Mouse (Mus musculus): Measurements from ENCODE around the gene Alox12b. TPM values are rescaled to one million over a fixed set of nuclear protein-coding genes. Genes with fewer than 3 reads are reported as not detected.

The Alox12b gene
- polyA plus RNA-seq, 1 experiment from 2014 or later, result 0.49 TPM

DNA sequence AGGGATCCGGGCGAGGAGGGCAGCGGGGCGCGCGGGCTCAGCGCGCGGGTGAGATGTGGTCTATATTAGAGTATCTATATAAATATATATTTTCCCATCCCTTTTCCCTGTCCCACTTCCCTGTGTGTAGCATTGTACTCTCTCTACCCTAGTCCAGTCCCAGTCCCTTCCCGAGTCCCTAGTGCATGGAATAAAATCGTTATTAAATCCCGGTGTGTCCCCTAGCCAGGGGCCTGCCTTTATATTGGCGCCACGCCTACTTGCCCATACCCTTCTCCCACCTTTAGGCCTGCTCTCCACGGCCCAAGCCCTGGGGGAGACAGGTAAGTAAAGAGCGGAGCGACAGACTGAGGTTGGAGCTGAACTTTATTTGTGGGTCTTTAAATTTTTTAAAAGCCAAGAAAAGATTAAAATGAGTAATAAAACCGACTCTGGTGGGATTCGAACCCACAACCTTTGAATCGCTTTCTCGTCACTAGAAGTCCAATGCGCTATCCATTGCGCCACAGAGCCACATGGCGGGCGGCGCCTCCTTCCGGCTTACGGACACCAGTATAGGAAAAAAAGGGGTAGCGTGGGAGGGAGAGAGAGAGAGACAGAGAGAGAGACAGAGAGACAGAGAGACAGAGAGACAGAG lies 33.6 kb upstream of the Alox12b start:
- peak; percentile 88 for DNase-seq (ENCODE audit: low spot score)

DNA sequence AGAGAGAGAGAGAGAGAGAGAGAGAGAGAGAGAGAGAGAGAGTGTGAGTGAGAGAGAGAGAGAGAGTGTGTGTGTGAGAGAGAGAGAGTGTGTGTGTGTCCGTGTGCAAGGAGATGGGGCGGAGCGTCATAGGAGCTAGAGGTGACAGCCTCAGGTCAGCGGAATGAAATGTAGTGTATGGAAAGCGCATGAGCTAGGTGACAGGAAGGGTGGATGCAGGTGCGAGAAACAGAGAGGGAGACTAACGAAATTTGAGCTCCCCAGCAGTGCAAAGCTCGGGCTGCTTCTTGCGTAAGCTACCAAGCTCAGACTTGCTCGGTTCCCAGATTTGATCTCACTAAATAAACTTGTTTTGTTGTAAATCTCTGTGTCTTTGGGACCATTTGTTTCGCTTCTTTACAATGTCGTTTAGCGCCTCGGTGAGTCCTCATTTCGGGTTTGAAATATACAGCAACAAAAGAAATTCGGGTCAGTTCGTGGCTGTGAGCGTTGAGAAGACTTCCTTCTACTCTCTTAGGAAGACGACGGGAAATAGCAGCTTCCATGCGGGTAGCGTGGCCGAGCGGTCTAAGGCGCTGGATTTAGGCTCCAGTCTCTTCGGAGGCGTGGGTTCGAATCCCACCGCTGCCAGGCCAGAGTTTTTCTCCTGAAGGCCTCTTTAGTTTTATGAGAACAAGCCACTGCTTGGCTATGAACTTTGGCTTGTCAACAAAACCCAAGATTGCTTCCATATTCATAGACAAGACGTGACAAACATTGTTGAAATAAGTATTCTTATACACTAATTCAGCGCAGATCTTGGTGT lies 32.9 kb upstream of the Alox12b start:
- peak; percentile 88 for DNase-seq (ENCODE audit: low spot score)

DNA sequence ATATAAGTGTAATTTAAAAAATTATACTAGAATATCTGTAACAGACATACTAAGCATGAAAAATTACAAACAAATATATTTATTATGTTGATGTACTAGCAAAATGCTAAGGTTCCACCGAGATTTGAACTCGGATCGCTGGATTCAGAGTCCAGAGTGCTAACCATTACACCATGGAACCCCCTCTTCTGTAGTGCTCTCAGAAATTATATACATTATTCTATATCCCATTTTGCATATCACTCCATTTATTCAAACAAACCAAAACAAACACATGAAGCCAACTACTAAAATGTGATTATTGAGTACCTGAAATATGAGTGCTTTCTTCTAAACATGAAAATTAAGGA lies 32.3 kb upstream of the Alox12b start:
- peak; percentile 86 for DNase-seq (ENCODE audit: low spot score)

DNA sequence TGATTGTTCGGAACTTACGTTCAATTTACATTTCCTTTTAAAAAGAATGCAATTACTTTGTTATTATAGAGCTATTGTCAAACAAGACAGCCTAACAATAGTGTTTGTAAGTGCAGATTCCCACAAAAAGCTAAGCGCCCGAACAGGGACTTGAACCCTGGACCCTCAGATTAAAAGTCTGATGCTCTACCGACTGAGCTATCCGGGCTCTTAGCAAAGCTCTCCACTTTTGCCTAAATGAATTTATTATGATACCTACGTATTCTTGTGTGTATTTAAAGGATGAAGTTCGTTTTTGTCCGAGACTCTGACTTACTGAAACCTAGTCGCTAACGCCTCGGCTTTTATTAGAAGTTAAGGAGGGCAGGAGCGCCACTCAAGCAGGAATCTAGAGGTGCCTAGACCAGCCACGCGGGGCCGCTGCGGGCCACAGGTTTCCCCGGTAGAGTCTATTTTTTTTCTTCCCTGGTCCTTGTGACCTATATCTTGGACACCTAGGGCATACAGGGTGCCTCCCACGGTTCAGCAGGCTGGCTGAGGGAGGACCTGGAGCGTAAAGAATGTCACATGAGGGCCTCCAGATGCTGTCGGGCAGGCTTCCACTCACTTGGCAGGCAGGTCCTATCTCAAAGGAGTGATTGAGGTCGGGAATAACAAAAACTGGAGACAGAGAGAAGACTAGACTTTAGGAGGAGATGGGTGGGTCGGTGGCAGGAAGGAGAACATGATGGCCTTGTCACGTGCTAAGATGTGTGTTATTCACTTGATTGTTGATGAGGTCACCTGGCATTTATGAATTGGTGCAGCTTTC lies 31.5 kb upstream of the Alox12b start:
- peak; percentile 93 for DNase-seq (ENCODE audit: low spot score)

DNA sequence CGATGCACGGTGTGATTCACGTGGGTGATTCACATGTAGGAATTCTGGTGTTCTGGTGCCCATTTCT lies 31.1 kb upstream of the Alox12b start, which contains the start of gene Aloxe3:
Gene Aloxe3 (plus strand): TSS at position 45 of the 67 bp plus-strand sequence.
- DNase-seq (ENCODE audit: low spot score), result no peak

DNA sequence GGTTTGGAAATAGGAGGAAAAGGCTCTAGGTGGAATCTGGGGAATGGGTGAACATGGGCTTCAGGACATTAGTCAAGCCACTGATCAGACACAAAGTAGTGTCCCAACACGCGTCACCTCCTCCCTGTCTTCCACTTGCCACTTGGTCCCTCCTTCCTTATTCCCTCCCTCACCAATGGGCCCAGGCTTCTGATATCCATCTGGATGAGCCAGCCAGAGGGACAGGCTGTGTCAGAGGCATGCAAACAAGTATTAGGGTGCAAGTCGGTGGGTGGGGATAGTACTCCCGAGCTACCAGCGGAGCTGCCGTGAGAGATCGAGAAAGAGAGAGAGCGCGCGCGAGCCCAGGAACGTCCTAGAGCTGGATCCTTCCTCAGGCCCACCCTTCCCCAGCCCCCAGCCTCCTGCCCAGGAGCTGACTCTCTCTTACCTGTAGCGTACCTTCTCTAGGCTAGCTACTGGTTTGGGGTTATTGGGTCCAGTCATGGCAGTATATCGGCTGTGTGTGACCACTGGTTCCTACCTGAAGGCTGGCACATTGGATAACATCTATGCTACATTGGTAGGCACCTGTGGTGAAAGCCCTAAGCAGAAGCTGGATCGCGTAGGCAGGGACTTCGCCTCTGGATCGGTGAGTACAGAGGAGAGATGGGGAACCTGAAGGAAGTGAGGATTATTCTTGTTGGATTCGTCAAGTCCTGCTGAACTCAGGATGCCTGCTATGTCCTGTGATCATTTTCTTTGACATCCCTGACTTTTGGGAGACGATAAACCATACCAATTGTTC lies 30.7 kb upstream of the Alox12b start:
- DNase-seq (ENCODE audit: low spot score), result peak; percentile 31

DNA sequence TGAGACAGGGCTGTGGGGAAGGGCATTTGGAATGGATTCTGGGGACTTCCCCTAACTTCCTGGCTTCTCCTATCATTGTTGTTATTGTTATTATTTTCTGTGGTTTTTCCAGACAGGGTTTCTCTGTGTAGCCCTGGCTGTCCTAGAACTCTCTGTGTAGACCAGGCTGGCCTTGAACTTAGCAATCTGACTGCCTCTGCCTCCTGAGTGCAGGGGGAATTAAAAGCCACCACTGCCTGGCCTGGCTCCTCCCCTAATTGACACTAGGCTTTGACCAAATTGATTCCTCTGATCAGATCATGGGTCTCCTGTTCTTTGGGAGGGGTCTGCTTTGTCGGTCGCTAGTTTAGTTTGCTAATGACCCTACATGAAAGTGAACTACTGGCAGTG lies 30.1 kb upstream of the Alox12b start:
- DNase-seq (ENCODE audit: low spot score), result no peak

DNA sequence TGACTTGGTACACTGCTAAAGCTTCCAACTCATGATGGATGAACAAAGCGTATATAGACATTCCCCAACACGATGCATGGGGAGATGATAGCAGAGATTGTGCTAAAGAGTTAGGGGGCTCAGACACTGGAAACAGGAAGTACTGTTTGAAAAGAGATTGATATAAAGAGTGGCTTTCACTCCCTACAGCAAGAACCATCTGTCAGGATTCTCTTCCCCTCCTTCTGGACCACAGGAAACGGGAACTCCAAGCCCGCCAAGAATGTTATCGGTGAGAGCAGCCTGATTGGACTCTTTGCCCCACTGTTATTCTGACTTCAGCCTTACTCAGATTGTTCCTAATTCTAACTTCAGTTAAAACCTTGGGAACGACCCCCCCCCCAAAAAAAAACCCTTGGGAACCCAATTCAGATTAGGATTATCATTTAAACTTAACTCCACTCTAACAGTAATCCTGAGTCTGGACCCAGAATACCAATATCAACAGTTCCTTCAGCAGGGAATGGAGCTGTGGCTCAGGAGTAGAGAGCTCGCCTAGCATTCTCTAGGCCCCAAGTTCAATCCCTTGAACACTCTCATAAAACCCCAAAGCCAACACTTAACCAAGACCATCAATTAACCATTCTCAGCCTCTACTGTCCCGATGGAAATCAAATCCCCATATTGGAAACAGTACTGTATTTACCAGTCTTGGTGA lies 28.2 kb upstream of the Alox12b start:
- DNase-seq (ENCODE audit: low spot score), result no peak

DNA sequence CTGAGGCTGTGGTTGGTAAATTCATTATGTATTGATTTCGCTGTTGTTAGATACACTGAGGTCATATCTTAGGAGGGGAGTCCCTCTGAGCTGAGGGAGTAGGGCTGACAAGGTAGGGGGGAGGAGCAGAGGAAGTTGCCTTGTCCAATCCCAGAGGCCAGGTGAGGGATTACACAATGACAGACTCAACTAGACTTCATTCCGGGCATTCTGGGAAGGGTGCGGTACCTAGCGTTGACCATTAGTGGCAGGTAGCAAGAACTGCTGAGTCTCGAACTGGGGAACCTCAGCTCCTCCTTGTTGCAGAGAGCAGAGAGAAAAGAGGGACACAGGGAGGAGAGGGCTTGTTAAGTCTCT lies 23.2 kb upstream of the Alox12b start:
- DNase-seq (ENCODE audit: low spot score), result no peak

DNA sequence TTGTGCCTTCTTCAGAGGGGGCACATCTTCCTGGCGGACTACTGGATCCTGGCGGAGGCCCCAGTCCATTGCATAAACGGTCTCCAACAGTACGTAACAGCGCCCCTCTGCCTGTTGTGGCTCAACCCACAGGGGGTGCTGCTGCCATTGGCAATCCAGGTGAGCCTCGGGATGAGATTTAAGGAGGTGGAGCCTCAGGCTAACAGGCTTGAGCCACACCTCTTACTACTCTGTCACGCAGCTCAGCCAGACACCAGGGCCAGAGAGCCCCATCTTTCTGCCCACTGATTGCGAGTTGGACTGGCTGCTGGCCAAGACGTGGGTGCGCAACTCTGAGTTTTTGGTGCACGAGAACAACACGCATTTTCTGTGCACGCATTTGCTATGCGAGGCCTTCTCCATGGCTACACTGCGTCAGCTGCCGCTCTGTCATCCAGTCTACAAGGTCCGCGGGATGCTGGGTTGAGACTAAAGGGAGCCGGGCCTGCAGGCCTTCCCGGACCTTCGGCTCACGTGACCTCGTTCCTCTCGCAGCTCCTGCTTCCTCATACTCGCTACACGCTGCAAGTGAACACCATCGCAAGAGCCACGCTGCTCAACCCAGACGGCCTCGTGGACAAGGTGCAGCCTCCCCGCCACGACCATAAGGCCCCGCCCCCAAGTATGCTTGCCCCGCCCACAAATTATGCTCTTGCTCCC lies 22.7 kb upstream of the Alox12b start:
- DNase-seq (ENCODE audit: low spot score), result peak; percentile 53

DNA sequence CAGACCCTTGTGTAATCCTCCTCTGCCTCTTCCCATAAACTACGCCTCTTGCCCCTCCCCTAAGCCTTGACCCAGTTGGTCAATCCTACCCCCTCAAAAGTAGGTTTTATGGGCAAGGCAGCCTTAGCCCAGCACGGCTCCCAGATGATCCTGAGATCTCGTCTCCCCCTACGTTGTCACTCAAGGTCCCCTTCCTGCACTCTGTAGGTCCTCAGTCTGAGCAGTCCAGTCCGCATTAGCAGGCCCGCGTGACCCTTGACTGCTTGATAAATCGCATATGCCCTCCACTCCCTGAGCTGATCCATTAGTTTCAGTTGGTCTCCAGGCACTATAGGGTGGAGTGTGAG lies 22.2 kb upstream of the Alox12b start:
- no peak for DNase-seq (ENCODE audit: low spot score)

DNA sequence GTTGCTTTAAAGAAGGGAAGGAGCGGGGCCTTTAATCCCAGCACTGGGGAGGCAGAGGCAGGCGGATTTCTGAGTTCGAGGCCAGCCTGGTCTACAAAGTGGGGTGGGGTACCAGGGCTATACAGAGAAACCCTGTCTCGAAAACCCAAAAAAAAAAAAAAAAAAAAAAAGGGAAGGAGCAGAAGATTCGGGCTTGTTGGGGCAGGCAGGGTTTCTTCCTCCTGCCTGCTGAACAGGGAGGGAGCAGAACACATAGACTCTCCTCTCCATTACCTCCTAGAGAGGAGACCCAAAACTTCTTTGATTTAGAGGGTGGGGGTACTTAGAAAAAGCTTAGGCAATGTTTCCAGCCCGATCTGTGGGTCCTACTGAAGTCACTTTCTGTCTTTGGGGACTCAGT lies 21.4 kb upstream of the Alox12b start:
- no peak for DNase-seq (ENCODE audit: low spot score)

DNA sequence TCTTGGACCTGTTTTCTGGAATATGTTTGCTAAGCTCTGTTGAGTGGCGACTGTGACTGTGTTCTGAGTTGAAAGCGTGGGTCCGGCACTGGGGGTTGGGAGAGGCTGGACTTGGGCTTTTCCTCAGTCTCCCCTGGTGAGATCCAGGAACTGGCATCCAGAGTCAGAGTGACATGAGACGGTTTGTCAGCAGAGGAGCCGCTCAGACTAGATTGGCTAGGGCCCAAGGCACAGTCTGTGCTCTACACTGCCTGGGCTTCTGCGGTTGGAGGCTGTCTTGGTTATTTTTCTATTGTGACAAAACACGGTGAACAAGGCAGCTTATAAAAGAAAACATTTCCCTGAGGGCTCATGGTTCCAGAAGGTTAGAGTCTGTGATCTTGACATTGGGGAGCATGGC lies 9.2 kb upstream of the Alox12b start:
- no peak for DNase-seq (ENCODE audit: low spot score)

DNA sequence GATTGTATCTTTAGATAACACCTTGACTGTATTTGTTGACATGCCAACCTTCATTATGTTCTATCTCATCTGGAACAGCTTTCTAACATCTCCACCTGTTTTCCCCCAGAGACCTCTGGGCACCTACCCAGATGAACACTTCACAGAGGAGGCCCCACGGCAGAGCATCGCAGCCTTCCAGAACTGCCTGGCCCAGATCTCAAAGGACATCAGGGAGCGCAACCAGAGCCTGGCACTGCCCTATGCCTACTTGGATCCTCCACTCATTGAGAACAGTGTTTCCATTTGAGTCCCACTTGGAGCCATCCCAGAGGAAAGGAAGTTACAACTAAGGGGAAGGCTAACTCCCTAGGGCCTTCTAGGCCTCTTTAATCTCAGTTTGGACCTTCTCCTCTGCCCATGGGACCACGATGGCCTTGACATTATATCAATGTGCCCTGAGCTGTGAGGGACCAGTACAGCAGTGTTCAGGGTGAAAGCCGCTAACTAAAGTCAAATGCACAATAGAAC lies 8.3 kb upstream of the Alox12b start:
- DNase-seq (ENCODE audit: low spot score), result no peak

DNA sequence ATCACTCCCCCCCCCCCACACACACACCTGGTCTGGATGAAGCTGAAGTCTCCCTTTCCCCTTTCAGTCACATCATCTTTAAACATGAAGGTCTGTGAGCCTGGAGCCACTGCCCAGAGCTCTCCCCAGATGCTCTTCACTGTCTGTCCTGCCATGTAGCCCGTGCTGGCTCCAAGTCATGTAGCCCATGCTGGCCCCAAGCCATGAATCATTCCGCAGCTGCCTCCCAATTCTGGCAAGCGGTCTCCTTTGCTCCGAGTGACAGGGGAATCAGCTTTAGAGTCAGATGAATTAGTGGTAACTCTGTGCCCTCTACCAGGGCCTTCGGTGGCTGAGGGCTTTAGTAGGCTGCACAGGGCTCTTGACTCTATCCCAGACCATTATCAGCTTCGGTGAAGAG lies 7.1 kb upstream of the Alox12b start:
- no peak for DNase-seq (ENCODE audit: low spot score)

DNA sequence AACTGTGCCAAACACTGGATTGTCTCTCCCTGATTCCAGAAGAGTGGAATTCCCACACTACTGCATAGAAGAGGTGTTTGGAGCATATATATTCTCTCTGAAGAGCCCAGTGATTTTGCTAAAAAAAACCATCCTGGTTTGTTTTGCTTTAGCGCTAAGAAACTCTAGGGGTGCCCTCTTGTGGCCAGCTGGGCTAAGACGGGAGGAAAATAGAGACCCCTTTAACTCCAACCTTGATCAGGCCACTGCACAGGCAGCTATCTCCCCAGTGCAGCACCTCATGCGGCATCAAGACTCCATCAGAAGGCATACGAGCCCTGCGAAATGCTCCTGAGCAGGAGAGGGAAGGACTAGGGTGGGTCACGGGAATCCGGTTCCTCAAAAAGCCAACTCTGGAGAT lies 6.3 kb upstream of the Alox12b start:
- peak; percentile 68 for DNase-seq (ENCODE audit: low spot score)

DNA sequence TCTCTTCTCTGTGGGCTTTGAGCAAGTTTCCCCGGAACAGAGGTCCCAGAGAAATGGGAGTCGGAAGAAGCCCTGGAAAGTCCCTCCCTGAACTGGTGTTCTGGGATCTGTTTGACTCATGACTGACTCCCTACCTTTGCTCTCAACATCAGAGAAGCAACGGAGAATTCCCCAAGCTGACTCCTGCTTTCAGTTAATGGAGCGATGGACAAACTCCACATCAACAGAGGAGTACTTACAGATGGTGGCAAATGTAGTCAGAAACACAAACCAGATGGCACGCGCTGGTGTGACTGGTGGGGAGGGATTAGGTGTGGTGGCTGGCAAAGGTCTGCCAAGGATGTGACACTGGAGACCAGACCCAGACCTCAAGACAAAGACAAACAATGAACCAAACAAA lies 5.8 kb upstream of the Alox12b start:
- DNase-seq (ENCODE audit: low spot score), result no peak

DNA sequence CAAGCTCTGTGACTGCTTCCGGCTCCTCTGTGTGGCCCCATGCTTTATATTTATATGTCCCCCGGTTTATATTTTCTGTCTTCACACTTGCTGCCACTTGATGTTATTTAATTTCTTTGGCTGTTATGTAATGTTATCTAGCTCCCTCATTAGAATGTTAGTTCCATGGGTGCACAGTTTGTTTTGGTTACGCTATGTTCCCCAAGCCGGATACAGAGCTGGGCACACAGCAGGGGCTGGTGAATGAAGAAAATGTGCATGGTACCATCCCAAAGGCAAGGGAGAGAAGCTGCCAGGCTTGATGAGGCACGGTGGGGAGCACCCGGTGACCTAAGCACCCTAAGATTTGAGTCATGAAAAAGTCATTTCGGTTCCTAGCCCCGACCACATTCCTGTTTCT lies 3.0 kb upstream of the Alox12b start:
- no peak for DNase-seq (ENCODE audit: low spot score)

DNA sequence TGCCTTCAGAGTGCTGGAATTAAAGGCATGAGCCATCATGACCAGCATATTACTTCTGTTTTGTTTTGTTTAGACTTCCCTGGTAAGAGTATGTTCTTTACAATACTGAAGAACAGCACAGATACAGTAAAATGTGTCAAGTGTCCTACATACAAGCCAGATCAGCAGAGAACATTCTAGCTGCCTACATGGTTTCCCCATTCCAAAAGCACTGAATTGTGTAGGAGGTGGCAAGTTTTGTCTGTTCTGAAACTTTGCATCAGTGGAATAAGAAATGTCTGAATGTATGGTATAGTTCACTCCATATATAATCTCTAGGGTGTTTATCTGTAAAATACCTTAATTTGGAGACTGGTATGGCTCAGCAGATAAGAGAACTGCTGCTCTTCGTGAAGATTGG lies 1.4 kb upstream of the Alox12b start:
- DNase-seq (ENCODE audit: low spot score), result no peak

DNA sequence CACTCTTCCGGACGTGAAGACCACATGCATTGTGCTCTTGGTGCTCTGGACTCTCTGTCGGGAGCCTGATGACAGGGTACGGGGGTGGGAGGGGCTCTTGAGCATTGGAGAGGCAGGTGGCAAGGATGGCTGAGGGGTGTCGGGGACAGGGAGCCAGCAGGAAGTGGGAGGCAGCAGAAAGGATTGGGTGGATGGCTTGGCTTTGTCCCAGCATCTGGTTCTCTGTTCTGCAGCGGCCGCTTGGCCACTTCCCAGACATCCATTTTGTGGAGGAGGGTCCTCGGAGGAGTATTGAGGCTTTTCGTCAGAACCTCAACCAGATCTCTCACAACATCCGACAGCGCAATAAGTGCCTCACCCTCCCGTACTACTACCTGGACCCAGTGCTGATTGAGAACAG lies 12.5 kb downstream of the Alox12b start:
- DNase-seq (ENCODE audit: low spot score), result no peak

DNA sequence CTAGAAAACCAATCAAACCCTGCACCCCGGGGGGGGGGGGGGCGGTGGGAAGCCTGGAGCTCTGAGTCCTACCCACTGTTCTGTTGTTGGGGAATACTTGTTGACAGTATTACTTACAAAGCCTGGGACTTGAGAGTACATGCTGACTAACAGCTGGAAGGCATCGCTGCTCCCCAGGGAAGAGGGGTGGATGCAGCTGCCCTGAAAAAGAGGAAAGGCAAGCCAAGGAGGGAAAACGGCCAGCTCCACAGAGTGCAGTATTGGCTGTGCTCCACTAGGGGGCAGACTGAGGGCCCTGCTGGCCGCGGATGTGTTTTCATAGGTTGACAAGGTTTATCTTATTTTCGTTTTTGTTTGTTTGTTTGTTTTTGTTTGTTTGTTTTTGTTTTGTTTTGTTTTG lies 14.8 kb downstream of the Alox12b start:
- DNase-seq (ENCODE audit: low spot score), result peak; percentile 35

All from thymus, postnatal 0 days (tissue).